Mouse (Mus musculus) megakaryocyte, embryonic 14.5 days (primary cell): ENCODE data around the gene Sftpa1.

Experiments
- FLI1 ChIP-seq: IDR thresholded peaks from 2 replicates; pipeline ENCODE4 v1.6.1; 2012; ENCODE audit warnings: low read length, inconsistent platforms, mixed read lengths
- GATA1 ChIP-seq: IDR thresholded peaks from 3 replicates; pipeline ENCODE4 v1.6.1; 2012; ENCODE audit warnings: mixed read lengths, low read length, inconsistent platforms, borderline replicate concordance

DNA sequence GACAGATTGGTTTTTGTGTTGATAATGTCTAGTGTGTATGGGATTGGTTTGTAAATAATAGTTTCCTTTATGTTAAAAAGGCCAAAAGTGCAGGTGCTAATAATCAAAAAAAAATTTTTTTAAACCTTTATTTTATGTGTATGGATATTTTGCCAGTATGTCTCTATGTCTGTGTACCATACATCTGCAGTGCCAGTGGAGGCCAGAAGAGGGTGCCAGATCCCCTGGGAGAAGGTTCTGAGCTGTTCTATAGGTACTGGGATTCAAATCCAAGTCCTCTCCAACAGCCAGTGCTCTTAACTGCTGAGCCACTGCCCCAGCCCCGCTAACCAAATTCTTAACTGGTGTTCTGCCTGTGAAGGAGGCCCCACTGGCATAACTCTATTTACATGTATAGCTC lies 44.1 kb upstream of the Sftpa1 start:
- TF ChIP-seq FLI1 (no peak), GATA1 (no peak)
